ENCODE assay signal across 14 mouse cellular contexts in the genomic region with DNA sequence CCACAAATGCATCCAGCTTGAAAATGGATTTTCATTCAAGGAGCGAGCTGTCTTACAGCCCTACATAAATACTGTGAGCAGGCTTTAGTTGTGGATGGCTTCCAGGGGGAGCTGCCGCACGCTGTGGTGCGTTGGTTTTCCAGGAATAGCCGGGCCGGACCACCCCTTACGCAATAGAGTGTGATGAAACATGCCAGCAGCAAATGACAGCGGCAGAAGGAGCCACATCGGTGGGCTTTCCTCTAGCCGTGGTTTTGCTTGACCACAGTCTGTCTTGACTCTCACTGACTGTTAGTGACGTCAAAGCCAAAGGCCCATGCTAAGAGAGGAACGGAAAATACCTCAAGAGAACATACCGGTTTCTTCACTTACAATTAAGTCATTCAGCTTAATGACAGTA.
DNase-seq lines count a peak whose midpoint lies in the region; ATAC-seq lines count a peak whose summit lies in the region.
"Had no signal": no experiment of that assay in that cellular context is flagged by ENCODE, and none has a peak within 500 bp of the region (broad histone marks: within the 10 kb centered on the region; RNA-seq: fewer than 3 reads in every experiment).

No protein-coding gene starts in this region.

- no peak for ATAC-seq in liver, embryonic 13.5 days (ENCODE audit: low read depth)
- ATAC-seq in hindbrain, embryonic 14.5 days (ENCODE audit: low FRiP score): no peak

- H3K27ac ChIP-seq in liver, embryonic 13.5 days: no peak overlapping the region
- H3K27ac ChIP-seq in hindbrain, embryonic 14.5 days: no peak overlapping the region
- H3K27ac ChIP-seq: forebrain, embryonic 10.5 days; limb, embryonic 12.5 days had no signal

- intact Hi-C loops in left cerebral cortex, postnatal 4 days (cut with DNase I): no loop called here

- H3K4me1 ChIP-seq in liver, embryonic 13.5 days (replicated peaks): no peaks in the 10 kb centered on the region
- no peaks in the 10 kb centered on the region for H3K4me1 ChIP-seq in hindbrain, embryonic 14.5 days (replicated peaks; ENCODE audit: control insufficient read depth, insufficient read depth, low read length)
- H3K4me1 ChIP-seq: forebrain, embryonic 10.5 days; limb, embryonic 12.5 days had no signal

- WGBS in liver, embryonic 13.5 days (ENCODE audit: insufficient replicate concordance): 11% methylated on average over 13 of the region's 13 CpGs
- 92% methylated on average over 13 of the region's 13 CpGs for WGBS in hindbrain, embryonic 14.5 days

- no peaks in the 10 kb centered on the region for H3K9me3 ChIP-seq in liver, embryonic 13.5 days (replicated peaks)
- H3K9me3 ChIP-seq in hindbrain, embryonic 14.5 days (ENCODE audit: control insufficient read depth, low read length): no peaks in the 10 kb centered on the region
- H3K9me3 ChIP-seq: forebrain, embryonic 10.5 days; limb, embryonic 12.5 days had no signal

- DNase-seq in layer of hippocampus, adult 9-11 months: peak; percentile 10
- no peak for DNase-seq in layer of hippocampus, postnatal 14 days (ENCODE audit: low spot score in 2 of 2)
- peak; percentile 22 for DNase-seq in c-Kit-positive CD71-negative TER-119-negative erythroid progenitor cells, embryonic 14.5 days (ENCODE audit: low read depth)
- DNase-seq in liver, embryonic 13.5 days: peak; percentile 1
- DNase-seq in monocyte, adult 2 months (ENCODE audit: low read depth in 1 of 2, low spot score in 2 of 2): peak; percentile 2 to 30
- DNase-seq in hindbrain, embryonic 14.5 days (ENCODE audit: low spot score): no peak
- no peak for DNase-seq in left cerebral cortex, postnatal 4 days
- DNase-seq: cerebellum, adult 9-11 months; heart, postnatal 14 days; kidney, postnatal 25 days; right cerebral cortex, postnatal 14 days; thymus, adult 2 months had no signal

- no peak overlapping the region for H3K9ac ChIP-seq in liver, embryonic 13.5 days
- H3K9ac ChIP-seq in hindbrain, embryonic 14.5 days: no peak overlapping the region
- H3K9ac ChIP-seq: limb, embryonic 12.5 days had no signal

- no peaks in the 10 kb centered on the region for H3K27me3 ChIP-seq in liver, embryonic 13.5 days
- no peaks in the 10 kb centered on the region for H3K27me3 ChIP-seq in hindbrain, embryonic 14.5 days (ENCODE audit: control insufficient read depth, insufficient read depth, low read length)
- H3K27me3 ChIP-seq: limb, embryonic 12.5 days had no signal

- H3K4me3 ChIP-seq in liver, embryonic 13.5 days (replicated peaks): no peak overlapping the region
- no peak overlapping the region for H3K4me3 ChIP-seq in hindbrain, embryonic 14.5 days (replicated peaks; ENCODE audit: low read length)
- H3K4me3 ChIP-seq: forebrain, embryonic 10.5 days; limb, embryonic 12.5 days had no signal

- no peaks in the 10 kb centered on the region for H3K36me3 ChIP-seq in liver, embryonic 13.5 days
- no peaks in the 10 kb centered on the region for H3K36me3 ChIP-seq in hindbrain, embryonic 14.5 days (replicated peaks; ENCODE audit: control insufficient read depth, insufficient read depth)
- H3K36me3 ChIP-seq: forebrain, embryonic 10.5 days; limb, embryonic 12.5 days had no signal

- H3K4me2 ChIP-seq in liver, embryonic 13.5 days: no peak overlapping the region
- no peak overlapping the region for H3K4me2 ChIP-seq in hindbrain, embryonic 14.5 days (replicated peaks)
- H3K4me2 ChIP-seq: limb, embryonic 12.5 days had no signal

Comparison
In these comparisons a context has a peak if more than half of its experiments do, and no peak if none do; other contexts are left out.
1. DNase-seq: peak in layer of hippocampus, adult 9-11 months (single experiment), c-Kit-positive CD71-negative TER-119-negative erythroid progenitor cells, embryonic 14.5 days (single experiment), liver, embryonic 13.5 days (single experiment) and monocyte, adult 2 months (2 of 2); none in layer of hippocampus, postnatal 14 days (0 of 2), hindbrain, embryonic 14.5 days (single experiment) and left cerebral cortex, postnatal 4 days (single experiment).